Mouse (Mus musculus) cerebellum, adult 8-10 months (tissue): Measurements from ENCODE around the gene Ttc9c.
A peak's percentile ranks its signal among the peaks of the same experiment; 100 is the strongest.
"Not testable (repeated sequence)": the region's sequence is repeated elsewhere in the genome, so short reads cannot be mapped to it uniquely, and the experiment has no call there.

ENCODE experiments used
- DNase-seq: peaks from one replicate; pipeline ENCODE4 v3.0.0; 2022

Gene Ttc9c

GRCm38 (mm10) chr19:8818801-8819595 is at the start of gene Ttc9c:
Gene Ttc9c, minus strand, starts transcription at chr19:8819333.
- DNase-seq = peak; percentile 94

- no peak for DNase-seq
Observed at GRCm38 (mm10) chr19:8864265-8864664, 45.1 kb upstream of the Ttc9c start.

- no peak for DNase-seq
Observed at GRCm38 (mm10) chr19:8859018-8859417, 39.9 kb upstream of the Ttc9c start.

- DNase-seq = no peak
Observed at GRCm38 (mm10) chr19:8857689-8858088, 38.6 kb upstream of the Ttc9c start.

GRCm38 (mm10) chr19:8853117-8853516 is 34.0 kb upstream of the Ttc9c start:
- no peak for DNase-seq

GRCm38 (mm10) chr19:8852236-8852928 is 33.2 kb upstream of the Ttc9c start:
- no peak for DNase-seq

- DNase-seq = no peak
Observed at GRCm38 (mm10) chr19:8851639-8852038, 32.5 kb upstream of the Ttc9c start.

GRCm38 (mm10) chr19:8850402-8850901 is 31.3 kb upstream of the Ttc9c start, which contains the start of gene Lrrn4cl:
Gene Lrrn4cl, plus strand, starts transcription at chr19:8850768.
- DNase-seq = no peak

- DNase-seq = no peak
Observed at GRCm38 (mm10) chr19:8848356-8848755, 29.2 kb upstream of the Ttc9c start.

- peak; percentile 78 for DNase-seq
Observed at GRCm38 (mm10) chr19:8844371-8845129, 25.4 kb upstream of the Ttc9c start.

- no peak for DNase-seq
Observed at GRCm38 (mm10) chr19:8842961-8843360, 23.8 kb upstream of the Ttc9c start.

GRCm38 (mm10) chr19:8841012-8841411 is 21.9 kb upstream of the Ttc9c start:
- DNase-seq = peak; percentile 48

- DNase-seq = peak; percentile 81
Observed at GRCm38 (mm10) chr19:8839908-8840791, 21.0 kb upstream of the Ttc9c start.

- DNase-seq = peak; percentile 87
Observed at GRCm38 (mm10) chr19:8839103-8839907, 20.2 kb upstream of the Ttc9c start, which contains the start of gene Gng3. Gene Gng3, minus strand, starts transcription at chr19:8839194.

GRCm38 (mm10) chr19:8838041-8838730 is 19.1 kb upstream of the Ttc9c start:
- peak; percentile 66 for DNase-seq

- peak; percentile 86 for DNase-seq
Observed at GRCm38 (mm10) chr19:8837251-8837791, 18.2 kb upstream of the Ttc9c start, which contains the start of gene Bscl2. Gene Bscl2, plus strand, starts transcription at chr19:8837467.

- DNase-seq = not testable (repeated sequence)
Observed at GRCm38 (mm10) chr19:8836327-8836726, 17.2 kb upstream of the Ttc9c start.

- DNase-seq = no peak
Observed at GRCm38 (mm10) chr19:8832971-8833370, 13.8 kb upstream of the Ttc9c start.

- DNase-seq = no peak
Observed at GRCm38 (mm10) chr19:8831262-8831661, 12.1 kb upstream of the Ttc9c start.

GRCm38 (mm10) chr19:8830664-8831063 is 11.5 kb upstream of the Ttc9c start:
- no peak for DNase-seq
